Mouse (Mus musculus) heart, adult 18-20 months (tissue): ENCODE data around the gene Sgpp2. TPM values are rescaled to one million over a fixed set of nuclear protein-coding genes. Genes with fewer than 3 reads are reported as not detected.

Source experiments
- DNase-seq, 2 experiments: peaks; one replicate each; pipeline ENCODE4 v3.0.0; 2021 to 2022; ENCODE audit warnings: mixed read lengths in 1 of 2
- total RNA-seq, 2 experiments: library from RNA; stranded (reverse); gene quantifications; 2 replicates each; pipeline ENCODE4 v1.2.3; 2021

Sgpp2 gene
- total RNA-seq, 2 experiments from 2014 or later = 0.05 TPM; not detected in 1

- DNase-seq = peak; percentile 48 to 64
Measured at GRCm38 (mm10) chr1:78338212-78338611, 28.1 kb downstream of the Sgpp2 start.

- DNase-seq = no peak
Measured at GRCm38 (mm10) chr1:78339941-78340340, 29.8 kb downstream of the Sgpp2 start.

GRCm38 (mm10) chr1:78340584-78340983, 30.4 kb downstream of the Sgpp2 start:
- no peak for DNase-seq

GRCm38 (mm10) chr1:78347317-78347806, 37.2 kb downstream of the Sgpp2 start:
- no peak for DNase-seq

GRCm38 (mm10) chr1:78349219-78349618, 39.1 kb downstream of the Sgpp2 start:
- DNase-seq = no peak

- DNase-seq = no peak
Measured at GRCm38 (mm10) chr1:78353254-78353653, 43.1 kb downstream of the Sgpp2 start.

GRCm38 (mm10) chr1:78355123-78355522, 45.0 kb downstream of the Sgpp2 start:
- peak; percentile 16 to 18 for DNase-seq

- DNase-seq = no peak
Measured at GRCm38 (mm10) chr1:78357415-78357814, 47.3 kb downstream of the Sgpp2 start.

- DNase-seq = no peak
Measured at GRCm38 (mm10) chr1:78357868-78358267, 47.7 kb downstream of the Sgpp2 start.

GRCm38 (mm10) chr1:78363965-78364889, 54.1 kb downstream of the Sgpp2 start:
- no peak for DNase-seq

- no peak for DNase-seq
Measured at GRCm38 (mm10) chr1:78367806-78368205, 57.7 kb downstream of the Sgpp2 start.

GRCm38 (mm10) chr1:78370121-78370520, 60.0 kb downstream of the Sgpp2 start:
- DNase-seq = no peak

- peak; percentile 48 to 50 for DNase-seq
Measured at GRCm38 (mm10) chr1:78371569-78372236, 61.6 kb downstream of the Sgpp2 start.

GRCm38 (mm10) chr1:78372316-78372715, 62.2 kb downstream of the Sgpp2 start:
- DNase-seq = no peak

GRCm38 (mm10) chr1:78373836-78374235, 63.7 kb downstream of the Sgpp2 start:
- DNase-seq = no peak

GRCm38 (mm10) chr1:78375058-78375457, 64.9 kb downstream of the Sgpp2 start:
- no peak for DNase-seq

- DNase-seq = no peak
Measured at GRCm38 (mm10) chr1:78380950-78381349, 70.8 kb downstream of the Sgpp2 start.

GRCm38 (mm10) chr1:78387854-78388253, 77.7 kb downstream of the Sgpp2 start:
- DNase-seq = no peak

GRCm38 (mm10) chr1:78388848-78389247, 78.7 kb downstream of the Sgpp2 start:
- no peak for DNase-seq

- DNase-seq = no peak
Measured at GRCm38 (mm10) chr1:78395191-78395735, 85.1 kb downstream of the Sgpp2 start.

GRCm38 (mm10) chr1:78395737-78396136, 85.6 kb downstream of the Sgpp2 start:
- DNase-seq = no peak

- no peak for DNase-seq
Measured at GRCm38 (mm10) chr1:78396320-78396913, 86.3 kb downstream of the Sgpp2 start.
